Mouse (Mus musculus) MEL (cell line): Measurements from ENCODE around the gene Ddx58. TPM values are rescaled to one million over a fixed set of nuclear protein-coding genes. Genes with fewer than 3 reads are reported as not detected.

Experiments
- DNase-seq: peaks from one replicate; pipeline ENCODE4 v3.0.0; 2011; ENCODE audit warnings: low read depth, low spot score
- H3K27ac ChIP-seq: 2 replicates; pipeline ENCODE4 v1.5.1; 2012; ENCODE audit warnings: low read depth, mild to moderate bottlenecking, control low read depth, low read length, moderate library complexity; ENCODE audit not compliant: control insufficient read depth
- H3K27me3 ChIP-seq, 2 experiments: fragments of 150-350 bp in 1 of 2; sonication (generic) in 1 of 2; 2 replicates each; pipeline ENCODE4 v1.6.1; 2012; ENCODE audit warnings: low read length in 2 of 2, mild to moderate bottlenecking in 2 of 2, improper control_type of control experiment in 1 of 2, moderate library complexity in 1 of 2; ENCODE audit not compliant: insufficient read depth in 2 of 2, control insufficient read depth in 1 of 2
- H3K36me3 ChIP-seq, 2 experiments: 2 replicates each; pipeline ENCODE4 v1.6.1; 2012 to 2014; ENCODE audit warnings: low read length in 2 of 2, improper control_type of control experiment in 1 of 2, inconsistent platforms in 1 of 2, mild to moderate bottlenecking in 1 of 2; ENCODE audit not compliant: insufficient read depth in 2 of 2, control insufficient read depth in 1 of 2
- H3K4me1 ChIP-seq, 2 experiments: fragments of 150-350 bp in 1 of 2; sonication (generic) in 1 of 2; 2 replicates each; pipeline ENCODE4 v1.6.1; 2012; ENCODE audit warnings: low read length in 2 of 2, improper control_type of control experiment in 1 of 2, mild to moderate bottlenecking in 1 of 2; ENCODE audit not compliant: insufficient read depth in 2 of 2, control insufficient read depth in 1 of 2
- H3K4me3 ChIP-seq, 2 experiments: fragments of 150-350 bp in 1 of 2; sonication (generic) in 1 of 2; 2 replicates each; pipeline ENCODE4 v1.5.1; 2012; ENCODE audit warnings: low read depth in 2 of 2, low read length in 2 of 2, mild to moderate bottlenecking in 2 of 2, moderate library complexity in 2 of 2, control low read depth in 1 of 2, improper control_type of control experiment in 1 of 2; ENCODE audit not compliant: control insufficient read depth in 1 of 2, insufficient read depth in 1 of 2
- H3K79me2 ChIP-seq: 2 replicates; pipeline ENCODE4 v1.6.1; 2012; ENCODE audit warnings: mild to moderate bottlenecking, low read length, moderate library complexity; ENCODE audit not compliant: control insufficient read depth, poor library complexity, insufficient read depth
- H3K9ac ChIP-seq: 2 replicates; pipeline ENCODE4 v1.6.1; 2012; ENCODE audit warnings: low read depth, mild to moderate bottlenecking, control low read depth, low read length, moderate library complexity; ENCODE audit not compliant: control insufficient read depth, poor library complexity, severe bottlenecking
- H3K9me3 ChIP-seq: fragments of 150-350 bp; sonication (generic); replicated peaks from 2 replicates; pipeline ENCODE4 v1.6.1; 2012; ENCODE audit warnings: mild to moderate bottlenecking, low read length, improper control_type of control experiment, moderate library complexity; ENCODE audit not compliant: insufficient read depth
- BHLHE40 ChIP-seq: IDR thresholded peaks from 2 replicates; pipeline ENCODE4 v1.6.1; 2012; ENCODE audit warnings: low read depth, mild to moderate bottlenecking, inconsistent platforms, low read length, improper control_type of control experiment, borderline replicate concordance
- CHD1 ChIP-seq: IDR thresholded peaks from 2 replicates; pipeline ENCODE4 v1.6.1; 2012; ENCODE audit warnings: low read depth, mild to moderate bottlenecking, inconsistent platforms, low read length, improper control_type of control experiment
- CHD2 ChIP-seq: IDR thresholded peaks from 2 replicates; pipeline ENCODE4 v1.6.1; 2011; ENCODE audit warnings: low read length, improper control_type of control experiment
- E2F4 ChIP-seq: IDR thresholded peaks from 2 replicates; pipeline ENCODE4 v1.6.1; 2011; ENCODE audit warnings: low read depth, low read length, improper control_type of control experiment, borderline replicate concordance
- EP300 ChIP-seq, 2 experiments: IDR thresholded peaks; 2 replicates each; pipeline ENCODE4 v1.6.1; 2011; ENCODE audit warnings: improper control_type of control experiment in 2 of 2, low read length in 2 of 2, low read depth in 1 of 2, mild to moderate bottlenecking in 1 of 2
- GABPA ChIP-seq: IDR thresholded peaks from 2 replicates; pipeline ENCODE4 v1.6.1; 2012; ENCODE audit warnings: low read depth, mild to moderate bottlenecking, inconsistent platforms, low read length, improper control_type of control experiment, moderate library complexity
- GATA1 ChIP-seq: IDR thresholded peaks from 2 replicates; pipeline ENCODE4 v1.6.1; 2011; ENCODE audit warnings: low read depth, low read length, improper control_type of control experiment
- HCFC1 ChIP-seq: IDR thresholded peaks from 2 replicates; pipeline ENCODE4 v1.6.1; 2012; ENCODE audit warnings: low read depth, mild to moderate bottlenecking, inconsistent platforms, low read length, improper control_type of control experiment, moderate library complexity
- KAT2A ChIP-seq: conservative IDR thresholded peaks from 2 replicates; pipeline ENCODE4 v1.6.1; 2012; ENCODE audit warnings: low read depth, low read length, improper control_type of control experiment, inconsistent platforms
- MAX ChIP-seq: IDR thresholded peaks from 2 replicates; pipeline ENCODE4 v1.6.1; 2011; ENCODE audit warnings: low read length, improper control_type of control experiment
- MAZ ChIP-seq: IDR thresholded peaks from 2 replicates; pipeline ENCODE4 v1.6.1; 2012; ENCODE audit warnings: low read depth, mild to moderate bottlenecking, inconsistent platforms, low read length, improper control_type of control experiment
- MEF2A ChIP-seq: IDR thresholded peaks from 2 replicates; pipeline ENCODE4 v1.6.1; 2014; ENCODE audit warnings: low read depth, mild to moderate bottlenecking, inconsistent platforms, low read length, improper control_type of control experiment; ENCODE audit not compliant: poor library complexity, insufficient replicate concordance, severe bottlenecking; ENCODE audit errors: extremely low read depth
- MYB ChIP-seq: IDR thresholded peaks from 2 replicates; pipeline ENCODE4 v1.6.1; 2011; ENCODE audit warnings: mild to moderate bottlenecking, low read depth, low read length, improper control_type of control experiment
- MYC ChIP-seq: IDR thresholded peaks from 2 replicates; pipeline ENCODE4 v1.6.1; 2011; ENCODE audit warnings: low read depth, mild to moderate bottlenecking, low read length, improper control_type of control experiment, moderate library complexity
- NRF1 ChIP-seq: IDR thresholded peaks from 2 replicates; pipeline ENCODE4 v1.6.1; 2014; ENCODE audit warnings: low read depth, mild to moderate bottlenecking, inconsistent platforms, low read length, improper control_type of control experiment, moderate library complexity; ENCODE audit not compliant: poor library complexity, insufficient read depth, severe bottlenecking
- POLR2AphosphoS5 ChIP-seq: IDR thresholded peaks from 2 replicates; pipeline ENCODE4 v1.6.1; 2012; ENCODE audit warnings: low read depth, borderline replicate concordance, mild to moderate bottlenecking, inconsistent platforms, low read length, moderate library complexity, mixed read lengths
- RAD21 ChIP-seq: IDR thresholded peaks from 2 replicates; pipeline ENCODE4 v1.6.1; 2011; ENCODE audit warnings: mild to moderate bottlenecking, low read depth, low read length, improper control_type of control experiment
- RCOR1 ChIP-seq: IDR thresholded peaks from 2 replicates; pipeline ENCODE4 v1.6.1; 2012; ENCODE audit warnings: low read depth, mild to moderate bottlenecking, inconsistent platforms, low read length, improper control_type of control experiment
- SIN3A ChIP-seq: IDR thresholded peaks from 2 replicates; pipeline ENCODE4 v1.6.1; 2012; ENCODE audit warnings: low read length, improper control_type of control experiment, inconsistent platforms
- SMC3 ChIP-seq: IDR thresholded peaks from 2 replicates; pipeline ENCODE4 v1.6.1; 2011; ENCODE audit warnings: low read depth, low read length, improper control_type of control experiment
- TAL1 ChIP-seq: IDR thresholded peaks from 2 replicates; pipeline ENCODE4 v1.6.1; 2012; ENCODE audit warnings: mild to moderate bottlenecking, inconsistent platforms, low read length, moderate library complexity, mixed read lengths
- TBP ChIP-seq: IDR thresholded peaks from 2 replicates; pipeline ENCODE4 v1.8.0; 2011; ENCODE audit warnings: low read depth, low read length, improper control_type of control experiment
- TCF12 ChIP-seq: IDR thresholded peaks from 2 replicates; pipeline ENCODE4 v1.6.1; 2014; ENCODE audit warnings: low read depth, mild to moderate bottlenecking, inconsistent platforms, low read length, improper control_type of control experiment, moderate library complexity
- USF2 ChIP-seq, 2 experiments: IDR thresholded peaks; 2 replicates each; pipeline ENCODE4 v1.6.1; 2011 to 2012; ENCODE audit warnings: improper control_type of control experiment in 2 of 2, low read length in 2 of 2, borderline replicate concordance in 1 of 2, inconsistent platforms in 1 of 2, low read depth in 1 of 2, mild to moderate bottlenecking in 1 of 2; ENCODE audit not compliant: insufficient read depth in 1 of 2
- ZKSCAN1 ChIP-seq: IDR thresholded peaks from 2 replicates; pipeline ENCODE4 v1.6.1; 2012; ENCODE audit warnings: low read depth, mild to moderate bottlenecking, inconsistent platforms, low read length, improper control_type of control experiment, moderate library complexity
- ZMIZ1 ChIP-seq: IDR thresholded peaks from 2 replicates; pipeline ENCODE4 v1.6.1; 2012; ENCODE audit warnings: low read depth, mild to moderate bottlenecking, inconsistent platforms, low read length, improper control_type of control experiment, moderate library complexity
- polyA plus RNA-seq, 2 experiments: library from polyadenylated mRNA; stranded (reverse) in 1 of 2; unstranded in 1 of 2; fragments of >175 nt in 1 of 2; fragments of >200 nt in 1 of 2; gene quantifications; 2 replicates each; pipeline versions ENCODE4 v1.2.1 to v1.2.4; 2012; ENCODE audit warnings: low replicate concordance in 2 of 2, low read depth in 1 of 2; ENCODE audit not compliant: insufficient read length in 2 of 2, insufficient read depth in 1 of 2, missing spikeins in 1 of 2
- total RNA-seq: library from RNA; depleted of rRNA; stranded (reverse); fragments of 300-350 nt; gene quantifications from 2 replicates; pipeline ENCODE4 v1.2.3, GENCODE M21; 2012

Gene Ddx58
- total and polyA plus RNA-seq, 3 experiments = 0.58 to 1.0 TPM; not detected in 1

DNA sequence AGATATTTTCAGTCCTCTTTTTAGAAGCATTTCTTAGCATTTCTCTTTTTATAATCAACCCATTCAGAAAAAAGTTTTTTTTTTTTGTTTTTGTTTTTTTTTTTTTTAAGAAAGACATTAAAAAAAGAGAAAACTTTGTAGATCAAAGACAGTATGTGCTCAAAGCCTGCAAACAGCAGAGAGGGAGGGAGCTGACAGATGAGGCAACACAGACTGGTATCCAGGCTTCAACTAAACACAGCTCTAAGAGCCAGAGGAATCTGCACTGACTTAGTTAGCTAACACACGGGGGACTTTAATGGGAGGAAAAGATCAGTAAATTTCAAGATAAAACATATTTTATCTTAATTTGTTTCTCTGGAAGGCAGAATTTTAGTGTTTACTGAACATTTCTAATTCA is 24.7 kb upstream of the Ddx58 start:
- Histone ChIP-seq H3K79me2 (peaks cover 49% of the 10 kb centered on the region), H3K9ac (no peak overlapping the region), H3K4me1 (peaks cover 2 to 20% of the 10 kb centered on the region in 2 experiments; a peak in 3 of 4 replicates), H3K27ac (no peak overlapping the region), H3K27me3 (no peaks in the 10 kb centered on the region), H3K36me3 (peaks cover 22 to 42% of the 10 kb centered on the region in 2 experiments), H3K4me3 (no peak overlapping the region), H3K9me3 (no peaks in the 10 kb centered on the region)
- no peak for DNase-seq
- TF ChIP-seq HCFC1 = no peak
- TF ChIP-seq GABPA = no peak
- no peak for TF ChIP-seq NRF1
- no peak for TF ChIP-seq TBP
- no peak for TF ChIP-seq BHLHE40
- no peak for TF ChIP-seq RCOR1
- no peak for TF ChIP-seq EP300 (IDR thresholded peaks at IDR 0.05; ENCODE audit: low read depth in 1 of 2, low read length in 2 of 2)
- TF ChIP-seq ZMIZ1 = no peak
- no peak for TF ChIP-seq SIN3A
- TF ChIP-seq POLR2AphosphoS5 = no peak
- TF ChIP-seq MAX = no peak
- no peak for TF ChIP-seq USF2 (IDR thresholded peaks at IDR 0.05; ENCODE audit: borderline replicate concordance in 1 of 2, insufficient read depth in 1 of 2, low read depth in 1 of 2, low read length in 2 of 2)
- TF ChIP-seq MEF2A = no peak
- TF ChIP-seq, all 39 proteins: peak for 0

DNA sequence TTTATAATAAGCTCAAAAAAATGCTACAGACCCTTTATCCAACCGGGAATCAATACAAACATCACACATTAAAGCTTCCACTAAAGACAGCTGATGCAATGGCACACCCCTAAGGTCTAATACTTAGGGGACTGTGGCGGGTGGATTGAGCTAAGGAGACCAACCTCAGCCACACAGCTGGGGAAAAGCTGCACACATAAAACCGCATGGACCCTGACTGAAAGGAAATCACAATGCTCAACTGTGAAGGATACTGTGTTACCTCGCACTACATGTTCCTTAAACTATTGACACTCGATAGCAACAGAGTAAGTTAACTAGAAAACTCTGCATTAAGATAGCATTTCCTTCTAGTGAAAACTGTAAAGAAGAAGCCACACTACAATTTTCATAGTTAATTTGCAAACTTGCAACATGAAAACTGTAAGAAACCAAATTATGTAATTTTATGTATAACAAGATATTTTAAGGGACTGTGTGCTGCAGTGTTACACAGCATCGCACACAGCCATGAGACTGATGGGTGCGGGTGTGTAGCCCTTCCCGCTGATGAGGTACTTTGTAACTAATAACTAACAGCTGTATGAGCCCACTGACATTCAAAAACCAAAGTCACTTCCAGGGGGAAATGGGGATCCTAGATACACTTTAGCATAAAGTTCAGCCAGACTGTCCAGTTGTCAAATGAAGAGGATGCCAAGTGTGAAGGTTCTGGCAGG is 14.9 kb upstream of the Ddx58 start:
- Histone ChIP-seq H3K27me3 (no peaks in the 10 kb centered on the region), H3K4me3 (no peak overlapping the region), H3K4me1 (peaks cover 0 to 3% of the 10 kb centered on the region in 2 experiments; a peak in 2 of 4 replicates), H3K9me3 (no peaks in the 10 kb centered on the region), H3K79me2 (no peaks in the 10 kb centered on the region), H3K9ac (no peak overlapping the region), H3K36me3 (peaks cover 3 to 12% of the 10 kb centered on the region in 2 experiments; a peak in 3 of 4 replicates), H3K27ac (no peak overlapping the region)
- TF ChIP-seq GATA1 = no peak
- TF ChIP-seq NRF1 = no peak
- TF ChIP-seq CHD2 = no peak
- TF ChIP-seq MAX = no peak
- TF ChIP-seq MAZ = no peak
- TF ChIP-seq TAL1 = no peak
- TF ChIP-seq RAD21 = no peak
- TF ChIP-seq SMC3 = no peak
- no peak for TF ChIP-seq E2F4
- TF ChIP-seq MYB = no peak
- no peak for TF ChIP-seq ZMIZ1
- TF ChIP-seq CHD1 = no peak
- TF ChIP-seq TCF12 = no peak
- no peak for TF ChIP-seq KAT2A
- TF ChIP-seq ZKSCAN1 = no peak
- TF ChIP-seq RCOR1 = no peak
- no peak for TF ChIP-seq MYC
- DNase-seq = no peak
